Mouse (Mus musculus) ovary, postnatal 10 days (tissue): ENCODE results near the gene Nup54.

Source experiments
- DNase-seq: peaks from one replicate; pipeline ENCODE4 v3.0.0; 2022; ENCODE audit warnings: low spot score

The Nup54 gene

DNA sequence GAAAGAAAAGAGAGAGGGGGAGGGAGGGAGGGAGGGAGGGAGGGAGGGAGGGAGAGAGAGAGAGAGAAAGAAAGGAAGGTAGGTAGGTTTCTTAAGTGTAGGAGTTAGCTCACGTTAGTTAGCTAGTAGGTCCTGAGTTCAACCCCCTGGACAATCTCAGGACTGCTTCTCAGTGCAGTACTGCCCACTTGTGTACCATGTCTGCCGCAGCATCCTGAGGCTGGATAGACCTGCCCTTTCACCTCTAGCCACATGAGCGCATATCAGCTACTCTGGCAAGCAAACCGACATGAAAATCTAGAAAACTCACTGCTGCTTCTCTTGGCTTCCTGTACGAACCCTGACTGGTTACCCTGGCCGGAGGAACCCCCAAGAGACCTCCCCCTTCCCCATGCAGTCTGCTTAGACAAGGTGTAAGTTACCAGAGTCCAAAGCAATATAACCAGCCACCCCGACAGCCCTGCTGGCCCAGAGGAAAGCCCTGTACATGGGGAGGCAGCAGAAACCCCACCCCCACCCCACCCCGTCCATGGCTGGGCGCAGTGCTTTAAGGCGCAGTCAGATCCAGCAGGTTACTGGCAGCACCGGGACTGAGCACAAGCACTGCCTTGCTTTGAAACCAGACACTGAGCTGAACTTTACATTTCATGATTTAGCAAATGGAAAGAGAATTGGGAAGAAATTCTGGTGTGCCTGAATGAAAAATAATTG lies 21.6 kb downstream of the Nup54 start:
- DNase-seq = no peak

DNA sequence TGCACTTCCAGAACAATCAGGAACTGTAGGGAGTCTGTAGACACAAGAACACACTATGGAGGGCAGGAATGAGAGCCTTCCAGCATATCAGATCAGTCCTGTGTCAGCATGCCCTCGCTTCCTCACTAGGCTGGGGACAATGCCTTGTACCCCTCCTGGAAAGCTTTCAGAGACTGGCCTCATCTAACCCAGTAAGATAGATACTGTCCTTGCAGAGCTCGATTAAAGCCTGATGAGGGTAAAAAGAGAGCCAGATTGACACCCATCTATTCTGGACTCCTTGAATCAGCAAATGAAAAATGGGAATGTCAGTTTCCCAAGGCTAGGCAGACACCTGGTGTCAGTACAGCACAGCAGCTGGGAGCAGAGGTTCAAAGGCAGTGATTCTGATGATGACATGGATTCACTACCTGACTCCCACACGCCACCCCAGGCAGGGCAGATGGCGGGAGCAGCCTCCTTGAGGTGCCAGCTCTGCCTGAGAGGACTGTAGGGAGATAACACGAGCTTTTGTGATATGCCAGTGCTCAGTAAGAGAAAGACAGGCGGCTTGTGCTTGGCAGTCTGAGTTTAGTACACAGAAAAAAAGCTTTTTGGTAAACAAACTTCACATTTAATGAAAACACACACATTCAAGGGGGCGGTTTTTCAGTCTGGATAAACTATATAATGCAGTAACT lies 23.4 kb downstream of the Nup54 start:
- DNase-seq = no peak

GRCm38 (mm10) chr5:92410486-92410885 lies 24.5 kb downstream of the Nup54 start:
- no peak for DNase-seq

- DNase-seq = no peak
Observed at GRCm38 (mm10) chr5:92409361-92410155, 25.5 kb downstream of the Nup54 start.

DNA sequence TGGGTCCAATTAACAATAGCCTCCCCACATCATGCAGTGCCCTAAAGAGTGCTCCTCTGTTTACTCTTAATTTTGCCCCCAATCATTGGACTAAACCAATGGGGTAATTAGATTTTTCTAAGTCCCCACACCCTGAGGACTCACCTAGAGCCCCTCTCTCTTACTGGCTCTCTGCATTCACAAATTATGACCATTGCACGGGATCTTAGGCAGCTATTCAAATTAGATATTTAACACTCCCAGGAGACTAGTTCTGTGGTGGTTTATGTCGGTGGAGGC lies 30.7 kb downstream of the Nup54 start:
- no peak for DNase-seq

DNA sequence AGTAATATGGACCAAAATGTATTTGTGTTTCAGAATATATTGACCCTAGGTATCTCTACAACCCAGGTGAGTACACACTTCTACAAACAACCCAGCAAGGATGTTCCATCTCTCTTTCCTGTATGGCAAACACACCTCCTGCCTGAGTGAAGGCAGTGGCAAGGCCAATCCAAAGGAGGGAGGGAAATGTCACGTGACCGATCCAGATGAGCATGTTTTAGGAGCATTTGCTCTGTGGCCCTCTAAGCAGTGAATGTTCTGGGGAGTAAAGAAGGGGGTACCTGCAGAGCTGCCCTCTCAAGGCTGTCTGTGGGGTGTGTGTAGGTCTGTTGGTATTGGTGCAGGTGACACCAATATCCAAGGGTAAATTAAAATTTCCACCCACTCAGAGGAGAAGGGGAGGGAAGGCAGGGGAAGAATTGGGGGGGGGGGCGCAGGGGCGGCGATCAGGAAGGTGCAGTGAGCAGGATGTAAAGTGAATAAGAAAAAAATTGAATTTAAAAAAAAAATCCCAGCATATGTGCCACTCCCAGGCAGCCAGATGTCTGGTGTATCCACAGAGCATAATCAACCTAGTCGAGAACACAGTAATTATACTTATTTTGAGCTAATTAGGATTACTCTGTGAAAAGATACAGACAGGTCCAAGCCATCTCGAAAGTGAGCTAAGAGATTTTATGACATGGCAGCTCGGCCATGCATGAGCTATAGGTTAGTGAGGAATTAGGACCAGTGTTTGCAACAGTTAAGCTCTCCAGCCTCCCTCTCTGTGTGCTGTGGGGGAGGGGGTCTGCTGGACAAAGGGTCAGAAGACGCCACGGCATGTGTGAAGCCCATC lies 31.2 kb downstream of the Nup54 start:
- no peak for DNase-seq

- DNase-seq = no peak
Observed at GRCm38 (mm10) chr5:92402816-92403215, 32.2 kb downstream of the Nup54 start.

- peak; percentile 39 for DNase-seq
Observed at GRCm38 (mm10) chr5:92398153-92398552, 36.9 kb downstream of the Nup54 start.

- DNase-seq = no peak
Observed at GRCm38 (mm10) chr5:92396476-92396875, 38.5 kb downstream of the Nup54 start.

- no peak for DNase-seq
Observed at GRCm38 (mm10) chr5:92395764-92396163, 39.3 kb downstream of the Nup54 start.

GRCm38 (mm10) chr5:92393863-92394262 lies 41.2 kb downstream of the Nup54 start:
- DNase-seq = no peak

DNA sequence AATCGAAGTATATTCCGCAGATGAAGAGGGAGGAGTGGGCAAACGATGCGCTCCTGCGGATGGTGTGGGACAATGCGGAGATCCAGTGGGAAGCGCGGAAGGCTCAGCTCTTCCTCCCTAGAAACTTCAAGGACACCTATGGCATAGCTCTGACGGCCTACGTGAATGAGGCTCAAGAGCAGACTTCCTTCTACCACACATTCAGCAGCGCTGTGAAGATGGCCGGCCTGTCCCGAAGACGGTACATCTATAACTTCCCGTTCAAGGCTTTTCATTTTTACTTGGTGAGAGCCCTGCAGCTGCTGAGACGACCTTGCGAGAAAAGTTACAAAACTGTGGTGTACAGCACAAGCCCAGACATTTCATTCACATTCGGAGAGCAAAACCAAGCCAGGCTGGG lies 42.5 kb downstream of the Nup54 start:
- DNase-seq = no peak

- no peak for DNase-seq
Observed at GRCm38 (mm10) chr5:92390615-92391014, 44.4 kb downstream of the Nup54 start.

- DNase-seq = no peak
Observed at GRCm38 (mm10) chr5:92389977-92390376, 45.0 kb downstream of the Nup54 start.

DNA sequence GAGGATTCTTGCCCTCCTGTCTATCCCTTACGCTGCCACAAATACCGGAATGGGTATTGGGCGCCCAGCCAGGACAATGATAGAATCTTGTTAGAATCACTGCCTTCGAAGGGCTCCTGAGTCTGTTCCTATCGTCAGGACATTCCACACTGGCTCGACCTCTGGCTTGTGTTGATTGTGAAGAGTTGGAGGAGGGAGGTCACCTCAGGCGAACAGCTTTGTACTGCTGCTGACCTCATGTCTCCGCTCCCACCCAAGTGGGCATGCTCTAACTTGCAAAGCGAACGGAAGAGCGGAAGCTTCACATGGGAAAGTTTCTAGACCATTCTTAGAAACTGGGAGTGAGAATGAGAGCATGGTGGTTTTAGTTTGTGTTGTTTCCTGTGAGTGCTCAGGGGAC lies 47.6 kb downstream of the Nup54 start:
- DNase-seq = no peak

DNA sequence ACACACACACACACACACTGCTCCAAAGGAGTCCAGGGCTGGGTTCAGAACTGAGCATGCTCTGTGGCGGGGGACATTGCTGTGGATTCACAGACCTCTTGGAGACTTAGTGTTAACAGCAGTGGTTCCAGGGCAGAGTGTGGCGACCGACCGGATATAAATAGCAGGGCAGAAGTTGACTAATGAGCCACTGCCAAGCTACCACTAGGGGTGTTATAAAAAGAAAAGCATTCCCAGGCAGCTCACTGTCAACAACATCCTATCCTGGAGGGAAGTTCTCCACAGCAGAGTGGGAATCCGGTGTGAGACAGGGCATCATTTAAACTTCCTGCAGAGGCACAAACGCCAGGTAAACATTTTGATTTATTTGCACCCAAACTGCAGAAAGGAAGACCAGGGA lies 48.4 kb downstream of the Nup54 start:
- no peak for DNase-seq

GRCm38 (mm10) chr5:92386102-92386501 lies 48.9 kb downstream of the Nup54 start:
- no peak for DNase-seq

DNA sequence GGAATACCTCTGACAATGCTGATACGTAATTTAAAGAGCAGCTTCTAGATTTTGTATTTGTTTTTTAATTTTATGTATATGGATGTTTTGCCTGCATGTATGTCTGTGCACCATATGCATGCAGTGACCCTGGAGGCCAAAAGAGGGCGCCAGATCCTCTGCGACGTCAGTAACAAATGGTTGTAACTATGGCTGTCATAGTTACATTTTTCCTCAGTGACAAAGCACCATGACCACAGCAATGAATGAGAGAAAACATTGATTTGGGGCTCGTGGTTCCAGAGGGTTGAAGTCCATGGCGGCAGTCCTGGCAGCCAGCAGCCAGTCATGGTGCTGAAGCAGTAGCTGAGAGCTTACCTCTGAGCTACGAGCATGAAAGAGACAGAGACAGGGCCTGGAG lies 50.2 kb downstream of the Nup54 start:
- no peak for DNase-seq

- no peak for DNase-seq
Observed at GRCm38 (mm10) chr5:92383747-92384146, 51.3 kb downstream of the Nup54 start.

DNA sequence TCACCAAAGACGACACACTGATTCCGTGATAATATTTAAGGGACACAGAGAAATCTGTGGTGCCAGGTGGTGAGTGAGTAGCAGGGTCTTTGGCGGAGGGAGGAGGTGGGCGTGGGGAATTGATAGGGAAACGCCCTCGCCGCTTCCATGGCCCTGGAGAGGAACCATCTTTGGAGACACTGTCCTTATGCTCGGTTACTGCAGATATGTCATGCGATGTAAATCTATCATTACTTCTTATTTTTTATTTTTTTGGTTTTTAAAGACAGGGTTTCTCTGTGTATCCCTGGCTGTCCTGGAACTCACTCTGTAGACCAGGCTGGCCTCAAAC lies 52.7 kb downstream of the Nup54 start:
- DNase-seq = no peak

- DNase-seq = peak; percentile 38
Observed at GRCm38 (mm10) chr5:92381550-92382348, 53.3 kb downstream of the Nup54 start.
